Comparison of ENCODE assay signal across 28 mouse cellular contexts in the genomic region with DNA sequence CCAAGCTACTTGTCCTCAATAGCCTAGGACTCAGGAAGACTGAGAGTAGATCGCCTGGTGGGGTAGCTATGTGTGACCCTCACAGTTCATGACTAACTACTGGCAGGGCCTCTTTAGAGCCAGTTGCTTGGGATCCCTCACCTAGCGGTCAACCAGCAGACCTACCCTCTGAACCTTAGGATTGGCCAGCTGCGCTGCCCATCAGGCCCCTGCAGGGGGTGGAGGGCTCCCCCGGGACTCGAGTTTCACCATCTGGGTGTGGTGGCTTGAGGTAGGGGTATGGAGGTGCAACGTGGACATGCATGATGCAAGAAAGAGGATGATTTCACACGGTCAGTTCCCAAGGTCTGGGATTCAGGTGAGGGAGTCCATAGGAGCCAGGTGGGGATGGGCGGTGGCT. TPM values are rescaled to one million over a fixed set of nuclear protein-coding genes. Genes with fewer than 3 reads are reported as not detected.
A peak's percentile ranks its signal among the peaks of the same experiment; 100 is the strongest.
DNase-seq lines count a peak whose midpoint lies in the region; ATAC-seq lines count a peak whose summit lies in the region.
"Had no signal": no experiment of that assay in that cellular context is flagged by ENCODE, and none has a peak within 500 bp of the region (broad histone marks: within the 10 kb centered on the region; RNA-seq: fewer than 3 reads in every experiment).

No protein-coding gene starts in this region.

- H3K4me3 ChIP-seq in neural tube, embryonic 12.5 days, result no peak overlapping the region
- H3K4me3 ChIP-seq in liver, embryonic 15.5 days (replicated peaks), result no peak overlapping the region
- H3K4me3 ChIP-seq: forebrain, embryonic 15.5 days; heart, adult 2 months; layer of hippocampus, adult 2 months; limb, embryonic 15.5 days; midbrain, embryonic 15.5 days had no signal

- no peak overlapping the region for H3K4me2 ChIP-seq in neural tube, embryonic 12.5 days (replicated peaks)
- peak overlapping the region; percentile 54; the same call in 1 of the 2 replicates for H3K4me2 ChIP-seq in liver, embryonic 15.5 days
- H3K4me2 ChIP-seq: forebrain, embryonic 15.5 days had no signal

- peak; percentile 19 for DNase-seq in kidney, postnatal 10 days
- DNase-seq in kidney, postnatal 4 days, result no peak
- DNase-seq in neural tube, embryonic 10.5 days (ENCODE audit: extremely low spot score, low spot score), result no peak
- no peak for DNase-seq in ovary, postnatal 36 days (ENCODE audit: low spot score)
- no peak for DNase-seq in thymus, postnatal 4 days
- DNase-seq: adrenal gland, adult 8-10 months; cerebellum, adult 11-12 months; cerebellum, postnatal 10 days; heart, adult 2 months; kidney, adult 18-20 months; layer of hippocampus, postnatal 36 days; thymus, adult 2 months had no signal

- no peak overlapping the region for H3K9ac ChIP-seq in neural tube, embryonic 12.5 days
- no peak overlapping the region for H3K9ac ChIP-seq in liver, embryonic 15.5 days
- H3K9ac ChIP-seq: forebrain, embryonic 15.5 days; limb, embryonic 15.5 days; midbrain, embryonic 15.5 days had no signal

- WGBS in neural tube, embryonic 12.5 days, result 73% methylated on average over 8 of the region's 8 CpGs
- WGBS in liver, embryonic 15.5 days (ENCODE audit: insufficient replicate concordance), result 63% methylated on average over 8 of the region's 8 CpGs

- H3K27me3 ChIP-seq in neural tube, embryonic 12.5 days (replicated peaks), result 0 out of 2 replicates have a peak, but pooled peaks cover 5% of the 10 kb centered on the region
- peaks cover 20% of the 10 kb centered on the region for H3K27me3 ChIP-seq in liver, embryonic 15.5 days
- H3K27me3 ChIP-seq: forebrain, embryonic 15.5 days; limb, embryonic 15.5 days; midbrain, embryonic 15.5 days had no signal

- H3K9me3 ChIP-seq in neural tube, embryonic 12.5 days, result no peaks in the 10 kb centered on the region
- H3K9me3 ChIP-seq in liver, embryonic 15.5 days (replicated peaks), result no peaks in the 10 kb centered on the region
- H3K9me3 ChIP-seq: embryonic facial prominence, embryonic 10.5 days; forebrain, embryonic 15.5 days; hindbrain, embryonic 12.5 days; limb, embryonic 15.5 days; midbrain, embryonic 15.5 days had no signal

- peaks cover 5% of the 10 kb centered on the region; the same call in 1 of the 2 replicates for H3K4me1 ChIP-seq in neural tube, embryonic 12.5 days
- peaks cover 16% of the 10 kb centered on the region for H3K4me1 ChIP-seq in liver, embryonic 15.5 days (replicated peaks)

- H3K27ac ChIP-seq in neural tube, embryonic 12.5 days, result no peak overlapping the region
- H3K27ac ChIP-seq in liver, embryonic 15.5 days (replicated peaks), result peak overlapping the region; percentile 60
- H3K27ac ChIP-seq: forebrain, embryonic 15.5 days; heart, adult 2 months; hindbrain, embryonic 12.5 days; layer of hippocampus, adult 2 months; limb, embryonic 15.5 days; macrophage; midbrain, embryonic 15.5 days; stomach, postnatal 0 days had no signal

- ATAC-seq in neural tube, embryonic 12.5 days (ENCODE audit: low FRiP score, low read depth), result peak; percentile 25; the same call in 1 of the 2 replicates
- peak; percentile 14 for ATAC-seq in liver, embryonic 15.5 days (ENCODE audit: insufficient read depth)
- ATAC-seq: forebrain, embryonic 15.5 days; inflammation-experienced regulatory T-cells, adult 6 months; lung, postnatal 0 days; midbrain, embryonic 15.5 days; Patski had no signal

- H3K36me3 ChIP-seq in neural tube, embryonic 12.5 days, result no peaks in the 10 kb centered on the region
- H3K36me3 ChIP-seq in liver, embryonic 15.5 days (replicated peaks), result no peaks in the 10 kb centered on the region
- H3K36me3 ChIP-seq: embryonic facial prominence, embryonic 10.5 days; forebrain, embryonic 15.5 days; hindbrain, embryonic 12.5 days; limb, embryonic 15.5 days; midbrain, embryonic 15.5 days had no signal

RNA-seq across cellular contexts. Expression of a gene that starts 2.5 kb away (rescaled TPM):
- polyA plus RNA-seq in neural tube, embryonic 12.5 days (2016; fragmentation: Nextera tagmentation; extraction: Ambion mirVana), result not detected in 2 replicates
- 0.71 and 0.82 TPM in 2 replicates for polyA plus RNA-seq in liver, embryonic 15.5 days (2015; fragmentation: Nextera tagmentation; extraction: Ambion mirVana)
- polyA plus RNA-seq: embryonic facial prominence, embryonic 10.5 days; forebrain, embryonic 15.5 days; heart, adult 2 months; heart, embryonic 14.5 days; inflammation-experienced regulatory T-cells, adult 6 months; lung, postnatal 0 days; macrophage; small intestine, adult 2 months; thymus, adult 2 months had no signal

RNA-seq across cellular contexts. Expression of a gene that starts 9.9 kb away (rescaled TPM):
- 3.6 and 4.0 TPM in 2 replicates for polyA plus RNA-seq in neural tube, embryonic 12.5 days (2016; fragmentation: Nextera tagmentation; extraction: Ambion mirVana)
- polyA plus RNA-seq in liver, embryonic 15.5 days (2015; fragmentation: Nextera tagmentation; extraction: Ambion mirVana), result 0.31 and 0.32 TPM in 2 replicates
- polyA plus RNA-seq: macrophage had no signal

RNA-seq across cellular contexts. Expression of a gene that starts 18.5 kb away (rescaled TPM):
- polyA plus RNA-seq in neural tube, embryonic 12.5 days (2016; fragmentation: Nextera tagmentation; extraction: Ambion mirVana), result not detected in 2 replicates
- polyA plus RNA-seq in liver, embryonic 15.5 days (2015; fragmentation: Nextera tagmentation; extraction: Ambion mirVana), result 4.6 and 5.1 TPM in 2 replicates
- polyA plus RNA-seq: cortical plate, adult 2 months; forebrain, embryonic 15.5 days; heart, adult 2 months; heart, embryonic 14.5 days; hindbrain, embryonic 12.5 days; inflammation-experienced regulatory T-cells, adult 6 months; limb, embryonic 15.5 days; lung, postnatal 0 days; macrophage; midbrain, embryonic 15.5 days; Patski; small intestine, adult 2 months; stomach, postnatal 0 days; thymus, adult 2 months had no signal

RNA-seq across cellular contexts. Expression of a gene that starts 28.4 kb away (rescaled TPM):
- 33.9 and 36.3 TPM in 2 replicates for polyA plus RNA-seq in neural tube, embryonic 12.5 days (2016; fragmentation: Nextera tagmentation; extraction: Ambion mirVana)
- polyA plus RNA-seq in liver, embryonic 15.5 days (2015; fragmentation: Nextera tagmentation; extraction: Ambion mirVana), result 14.4 and 15.0 TPM in 2 replicates

RNA-seq across cellular contexts. Expression of a gene that starts 30.0 kb away (rescaled TPM):
- 1.7 and 2.0 TPM in 2 replicates for polyA plus RNA-seq in neural tube, embryonic 12.5 days (2016; fragmentation: Nextera tagmentation; extraction: Ambion mirVana)
- polyA plus RNA-seq in liver, embryonic 15.5 days (2015; fragmentation: Nextera tagmentation; extraction: Ambion mirVana), result 14.1 and 14.9 TPM in 2 replicates
- polyA plus RNA-seq: Patski had no signal
